Mouse (Mus musculus): ENCODE data around the gene Tmc8. TPM values are rescaled to one million over a fixed set of nuclear protein-coding genes. Genes with fewer than 3 reads are reported as not detected.

The Tmc8 gene
- polyA plus RNA-seq, 1 experiment from 2014 or later, result 5.4 TPM

DNA sequence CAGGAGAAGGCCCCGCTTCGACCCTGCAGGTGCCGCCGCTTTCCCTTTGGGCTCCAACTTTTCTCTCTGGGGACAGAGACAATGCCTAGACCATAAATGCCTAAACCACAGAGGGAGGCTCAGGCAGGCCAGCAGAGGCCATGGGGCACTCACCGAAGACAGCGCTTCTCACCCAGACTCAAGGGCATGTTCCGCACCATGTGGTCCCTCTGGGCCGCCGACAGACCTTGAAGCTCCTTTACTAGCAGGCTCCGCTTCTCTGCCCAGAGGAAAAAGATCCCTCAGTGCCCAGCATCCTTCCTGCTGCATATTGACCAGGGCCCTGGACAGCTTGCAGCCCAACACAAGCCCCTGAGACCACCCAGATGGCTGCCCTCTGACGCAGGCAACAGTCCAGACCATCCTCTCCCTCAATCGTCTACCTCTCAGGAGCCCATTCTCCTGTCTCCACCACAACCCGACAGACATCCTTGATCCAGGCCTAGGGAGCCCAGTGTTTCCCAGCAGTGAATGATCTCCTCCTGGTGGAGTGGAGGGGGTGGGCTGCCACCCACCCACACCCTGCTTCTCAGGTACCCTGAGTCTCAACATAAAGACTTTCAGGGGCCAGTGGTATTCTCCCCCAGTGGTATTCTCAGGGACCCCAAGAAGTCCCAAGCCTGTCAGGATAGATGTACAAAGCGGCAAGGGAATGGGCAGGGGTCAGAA is 5.6 kb upstream of the Tmc8 start:
- ATAC-seq (ENCODE audit: insufficient read depth, low FRiP score, low read depth), result no peak
- Histone ChIP-seq H3K4me2 (no peak overlapping the region), H3K4me1 (peaks cover 28% of the 10 kb centered on the region), H3K36me3 (0 out of 2 replicates have a peak, but pooled peaks cover 4% of the 10 kb centered on the region), H3K9me3 (no peaks in the 10 kb centered on the region), H3K27me3 (replicated peaks) (no peaks in the 10 kb centered on the region), H3K27ac (no peak overlapping the region), H3K9ac (no peak overlapping the region), H3K4me3 (replicated peaks) (no peak overlapping the region)
- WGBS, result 91% methylated on average over 14 of the region's 14 CpGs

DNA sequence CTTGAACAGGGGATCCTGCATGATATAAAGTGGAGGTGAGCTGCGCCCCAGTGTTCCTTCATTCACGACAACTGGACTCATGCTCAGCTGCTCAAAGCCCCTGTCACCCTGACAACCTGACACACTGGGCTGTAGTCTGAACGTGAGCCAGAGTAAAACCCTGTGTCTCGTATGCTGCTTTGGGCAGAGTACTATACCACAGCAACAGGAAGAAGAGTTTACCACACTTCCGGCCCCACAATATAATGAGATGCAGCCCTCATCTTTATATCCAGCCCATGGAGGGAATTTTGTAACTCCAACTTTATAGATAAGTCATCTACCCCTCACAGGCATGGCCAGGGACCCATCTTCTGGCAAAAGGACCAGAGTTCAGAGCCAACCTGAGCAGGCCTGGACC is 4.8 kb upstream of the Tmc8 start:
- 87% methylated on average over 5 of the region's 5 CpGs for WGBS

DNA sequence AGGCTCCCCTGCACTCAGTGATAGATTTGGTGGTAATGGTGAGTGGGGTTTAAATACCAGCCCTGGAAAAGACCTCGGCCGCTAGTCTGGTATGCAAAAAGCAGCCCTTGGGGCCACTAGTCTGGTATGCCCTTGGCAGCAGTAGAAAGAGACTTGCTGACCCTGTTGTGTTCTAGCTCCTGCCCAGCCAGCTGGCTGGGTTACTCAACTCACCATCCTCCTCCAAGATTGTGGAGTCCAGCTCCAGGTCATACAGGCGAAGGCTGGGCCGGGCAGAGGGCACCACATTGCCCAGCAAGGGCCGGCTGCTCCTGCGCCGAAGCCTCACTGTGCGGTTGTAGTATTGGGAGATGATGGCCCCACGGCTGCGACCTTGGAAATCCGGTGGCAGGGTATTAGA is 3.8 kb upstream of the Tmc8 start:
- 0 out of 2 replicates have a peak overlapping the region, but pooled peaks have one; percentile 80 for H3K4me2 ChIP-seq
- no peak for ATAC-seq (ENCODE audit: insufficient read depth, low FRiP score, low read depth)
- no peak overlapping the region for H3K27ac ChIP-seq
- no peaks in the 10 kb centered on the region for H3K9me3 ChIP-seq
- peaks cover 43% of the 10 kb centered on the region for H3K4me1 ChIP-seq
- 0 out of 2 replicates have a peak, but pooled peaks cover 4% of the 10 kb centered on the region for H3K36me3 ChIP-seq
- 93% methylated on average over 11 of the region's 11 CpGs for WGBS
- H3K4me3 ChIP-seq (replicated peaks), result no peak overlapping the region
- no peak overlapping the region for H3K9ac ChIP-seq
- no peaks in the 10 kb centered on the region for H3K27me3 ChIP-seq (replicated peaks)

More for the DNA sequence above, 4.8 kb upstream of the Tmc8 start:
- no peaks in the 10 kb centered on the region for H3K9me3 ChIP-seq
- no peak overlapping the region for H3K9ac ChIP-seq
- no peaks in the 10 kb centered on the region for H3K27me3 ChIP-seq (replicated peaks)
- 0 out of 2 replicates have a peak, but pooled peaks cover 4% of the 10 kb centered on the region for H3K36me3 ChIP-seq
- peaks cover 36% of the 10 kb centered on the region for H3K4me1 ChIP-seq
- ATAC-seq (ENCODE audit: insufficient read depth, low FRiP score, low read depth), result no peak
- H3K27ac ChIP-seq, result no peak overlapping the region
- no peak overlapping the region for H3K4me3 ChIP-seq (replicated peaks)
- H3K4me2 ChIP-seq, result no peak overlapping the region

DNA sequence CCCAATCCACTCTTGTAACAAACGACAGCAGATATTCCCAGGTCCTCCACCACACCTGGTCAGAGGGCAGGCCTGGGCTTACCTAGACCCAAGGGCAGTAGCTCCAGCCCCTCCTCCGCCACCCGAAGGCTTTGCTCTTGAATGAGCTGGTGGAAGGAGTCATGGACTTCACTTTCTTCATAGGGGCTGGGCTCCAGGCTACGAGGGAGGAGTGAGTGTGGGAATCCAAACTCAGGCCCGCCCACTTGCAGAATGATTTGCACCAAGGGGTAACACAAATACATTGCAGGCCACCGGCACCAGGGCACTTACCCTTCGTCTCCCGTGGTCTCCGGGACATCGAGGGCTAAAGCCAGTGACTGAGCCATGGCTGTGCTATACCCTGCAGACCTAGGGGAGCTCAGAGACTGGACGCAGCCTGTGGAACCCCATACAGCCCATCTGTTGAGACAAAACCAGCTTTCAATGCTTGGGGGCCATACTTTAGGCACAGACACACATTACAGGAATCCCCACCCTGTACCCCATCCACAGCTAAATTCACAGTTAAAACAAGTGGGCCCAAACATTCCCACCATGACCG is 2.9 kb upstream of the Tmc8 start:
- H3K9ac ChIP-seq, result peak overlapping the region; percentile 17; the same call in 1 of the 2 replicates
- H3K9me3 ChIP-seq, result no peaks in the 10 kb centered on the region
- H3K4me2 ChIP-seq, result peak overlapping the region; percentile 80
- WGBS, result 45% methylated on average over 12 of the region's 12 CpGs
- peak overlapping the region; percentile 94 for H3K27ac ChIP-seq
- peaks cover 48% of the 10 kb centered on the region for H3K4me1 ChIP-seq
- 0 out of 2 replicates have a peak, but pooled peaks cover 4% of the 10 kb centered on the region for H3K36me3 ChIP-seq
- peak overlapping the region; percentile 47 for H3K4me3 ChIP-seq (replicated peaks)
- no peak for ATAC-seq (ENCODE audit: insufficient read depth, low FRiP score, low read depth)
- H3K27me3 ChIP-seq (replicated peaks), result no peaks in the 10 kb centered on the region

DNA sequence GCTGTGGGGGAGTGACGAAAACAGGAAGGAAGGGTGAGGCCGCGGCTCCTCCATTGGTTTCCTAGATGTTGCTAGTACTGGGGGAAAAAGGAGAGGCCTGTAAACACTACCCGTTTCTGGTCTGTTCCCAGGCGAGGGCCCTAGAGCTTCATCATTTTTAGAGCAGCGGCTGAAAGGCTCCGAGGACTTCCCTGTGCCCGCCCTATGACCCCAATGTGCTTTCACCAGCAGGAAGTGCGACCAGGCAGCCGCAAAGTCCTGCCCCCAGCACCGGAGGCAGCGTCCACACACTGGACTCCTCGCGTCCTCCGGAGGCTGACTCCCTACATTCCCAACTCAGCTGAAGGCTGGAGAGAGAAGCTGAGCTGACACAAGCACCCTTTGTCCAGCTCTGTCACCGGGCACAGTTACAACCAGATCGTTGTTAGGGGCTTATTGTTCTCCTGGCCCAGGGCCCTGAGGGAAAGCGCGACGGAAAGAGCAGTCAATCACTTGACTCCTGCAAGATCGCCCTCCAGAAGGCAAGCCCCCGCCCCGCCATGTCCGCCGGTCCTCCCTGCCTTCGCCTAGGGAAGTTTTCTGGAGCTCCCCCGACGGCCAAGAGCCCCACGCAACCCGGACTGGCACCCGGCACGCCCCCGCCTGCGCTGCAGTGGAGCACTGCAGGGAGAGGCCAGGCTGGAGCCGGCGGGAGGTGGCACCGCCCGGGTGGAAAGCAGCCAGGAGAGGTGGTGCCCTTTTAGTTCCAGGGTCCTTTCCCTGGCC is 2.3 kb upstream of the Tmc8 start:
- Histone ChIP-seq H3K27me3 (replicated peaks) (no peaks in the 10 kb centered on the region), H3K4me3 (replicated peaks) (peak overlapping the region; percentile 47), H3K36me3 (0 out of 2 replicates have a peak, but pooled peaks cover 4% of the 10 kb centered on the region), H3K27ac (peak overlapping the region; percentile 94), H3K9me3 (no peaks in the 10 kb centered on the region), H3K4me1 (peaks cover 48% of the 10 kb centered on the region), H3K4me2 (peak overlapping the region; percentile 80), H3K9ac (peak overlapping the region; percentile 17)
- 4% methylated on average over 38 of the region's 38 CpGs for WGBS
- ATAC-seq (ENCODE audit: insufficient read depth, low FRiP score, low read depth), result no peak; the same call in 1 of the 2 replicates

DNA sequence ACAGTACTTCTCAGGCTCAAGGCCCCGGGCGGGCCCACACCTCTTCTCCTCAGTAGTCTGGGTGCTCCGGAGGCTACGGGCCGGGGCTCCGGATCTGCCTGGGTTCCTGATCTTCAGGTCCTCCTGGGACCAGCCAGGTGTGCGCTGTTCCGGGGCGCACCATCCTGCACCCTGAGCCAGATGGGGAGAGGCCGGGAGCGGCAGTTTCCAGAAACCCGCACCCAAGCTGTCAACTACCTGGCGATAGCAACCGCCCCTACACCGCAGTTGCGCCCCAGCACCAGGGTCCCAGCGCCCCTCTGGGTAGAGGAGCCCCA is 1.7 kb upstream of the Tmc8 start:
- peak overlapping the region; percentile 47 for H3K4me3 ChIP-seq (replicated peaks)
- no peaks in the 10 kb centered on the region for H3K36me3 ChIP-seq
- H3K4me1 ChIP-seq, result peaks cover 48% of the 10 kb centered on the region
- no peaks in the 10 kb centered on the region for H3K9me3 ChIP-seq
- peak overlapping the region; percentile 94 for H3K27ac ChIP-seq
- H3K9ac ChIP-seq, result peak overlapping the region; percentile 17
- peak overlapping the region; percentile 80 for H3K4me2 ChIP-seq
- H3K27me3 ChIP-seq (replicated peaks), result no peaks in the 10 kb centered on the region
- WGBS, result 3% methylated on average over 17 of the region's 17 CpGs
- ATAC-seq (ENCODE audit: insufficient read depth, low FRiP score, low read depth), result no peak

DNA sequence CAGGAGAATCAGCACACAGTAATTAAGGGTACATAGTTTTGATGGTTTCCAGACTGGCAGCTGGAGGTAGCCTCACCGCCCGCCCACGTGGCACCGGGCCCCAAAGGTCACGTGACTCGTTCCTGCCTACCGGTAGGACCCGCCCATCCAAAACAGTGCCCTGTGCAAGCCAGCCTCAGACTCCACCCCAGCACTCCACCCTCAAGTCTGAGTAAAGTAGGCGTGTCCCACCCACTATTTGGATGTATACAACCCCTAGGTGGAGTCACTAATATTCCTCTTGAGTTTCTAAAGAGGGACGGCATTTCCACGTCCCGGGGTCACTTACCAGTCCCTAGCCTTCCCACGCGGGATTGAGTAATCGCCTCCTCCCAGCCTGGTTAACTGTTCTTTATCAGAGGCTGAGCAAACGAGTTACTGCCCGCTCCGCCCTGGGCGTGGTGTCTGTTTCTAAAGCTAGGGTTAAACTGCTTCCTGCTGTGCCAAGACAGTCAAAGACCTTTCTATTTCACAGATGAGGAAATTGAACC is 1.2 kb upstream of the Tmc8 start:
- Histone ChIP-seq H3K4me2 (peak overlapping the region; percentile 80), H3K27me3 (replicated peaks) (no peaks in the 10 kb centered on the region), H3K9me3 (no peaks in the 10 kb centered on the region), H3K9ac (peak overlapping the region; percentile 17), H3K4me1 (peaks cover 48% of the 10 kb centered on the region), H3K27ac (peak overlapping the region; percentile 94), H3K4me3 (replicated peaks) (peak overlapping the region; percentile 47), H3K36me3 (no peaks in the 10 kb centered on the region)
- peak; percentile 83 for ATAC-seq (ENCODE audit: insufficient read depth, low FRiP score, low read depth)
- 2% methylated on average over 19 of the region's 19 CpGs for WGBS

DNA sequence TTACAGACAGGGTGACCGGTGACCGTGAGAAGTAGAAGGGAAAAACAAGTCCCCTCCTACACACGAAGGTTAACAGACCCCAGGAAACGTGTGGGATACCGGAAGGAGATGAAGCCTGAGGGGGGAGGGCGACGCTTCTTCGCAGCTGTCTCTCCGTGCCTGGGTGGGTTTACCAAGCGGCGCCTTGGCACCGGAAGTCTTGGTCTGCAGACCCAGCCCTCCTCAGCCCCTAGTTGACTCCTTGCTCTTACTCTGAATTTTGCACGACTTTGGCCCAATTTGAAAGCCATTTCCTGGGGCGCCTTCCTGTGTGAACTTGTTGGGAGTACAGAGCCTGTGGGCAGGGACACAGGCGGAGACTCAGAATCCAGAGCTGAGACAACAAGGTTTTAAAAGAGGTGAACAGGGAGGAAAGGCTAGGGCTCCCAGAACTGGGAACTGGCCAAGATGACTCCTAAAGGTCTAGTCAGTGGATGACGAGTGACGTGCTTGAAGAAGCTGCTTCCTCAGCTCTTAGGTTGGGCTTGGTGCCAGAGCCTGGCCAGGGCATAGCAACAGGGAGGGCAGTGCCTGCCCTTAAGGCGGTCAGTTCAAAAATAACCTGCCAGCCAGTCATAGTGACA is 566 bp upstream of the Tmc8 start:
- Histone ChIP-seq H3K9ac (no peak overlapping the region), H3K36me3 (no peaks in the 10 kb centered on the region), H3K4me2 (peak overlapping the region; percentile 80), H3K9me3 (no peaks in the 10 kb centered on the region), H3K27ac (peak overlapping the region; percentile 94), H3K4me3 (replicated peaks) (peak overlapping the region; percentile 47), H3K4me1 (peaks cover 51% of the 10 kb centered on the region), H3K27me3 (replicated peaks) (no peaks in the 10 kb centered on the region)
- WGBS, result 17% methylated on average over 18 of the region's 18 CpGs
- no peak for ATAC-seq (ENCODE audit: insufficient read depth, low FRiP score, low read depth)

DNA sequence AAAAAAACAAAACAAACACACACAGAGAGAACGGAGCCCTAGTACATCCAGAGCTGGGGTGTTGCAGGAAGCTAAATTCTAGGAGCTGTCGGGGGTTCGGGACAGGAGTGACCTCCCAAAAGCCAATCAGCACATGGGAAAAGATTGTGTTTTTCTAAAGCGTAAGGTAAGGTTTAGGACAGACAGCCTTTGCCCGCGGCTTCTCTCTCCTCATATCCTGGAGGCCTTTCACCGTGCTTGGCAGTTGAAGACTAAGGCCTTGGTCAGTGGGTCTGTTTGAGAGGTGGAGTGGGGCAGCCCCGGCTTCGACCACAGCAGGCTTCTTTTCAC is 794 bp downstream of the Tmc8 start:
- Histone ChIP-seq H3K4me2 (peak overlapping the region; percentile 66), H3K36me3 (no peaks in the 10 kb centered on the region), H3K27ac (peak overlapping the region; percentile 26; the same call in 1 of the 2 replicates), H3K9ac (0 out of 2 replicates have a peak overlapping the region, but pooled peaks have one; percentile 22), H3K27me3 (replicated peaks) (no peaks in the 10 kb centered on the region), H3K9me3 (no peaks in the 10 kb centered on the region), H3K4me1 (peaks cover 48% of the 10 kb centered on the region), H3K4me3 (replicated peaks) (peak overlapping the region; percentile 32)
- 50% methylated on average over 9 of the region's 9 CpGs for WGBS
- ATAC-seq (ENCODE audit: insufficient read depth, low FRiP score, low read depth), result no peak

DNA sequence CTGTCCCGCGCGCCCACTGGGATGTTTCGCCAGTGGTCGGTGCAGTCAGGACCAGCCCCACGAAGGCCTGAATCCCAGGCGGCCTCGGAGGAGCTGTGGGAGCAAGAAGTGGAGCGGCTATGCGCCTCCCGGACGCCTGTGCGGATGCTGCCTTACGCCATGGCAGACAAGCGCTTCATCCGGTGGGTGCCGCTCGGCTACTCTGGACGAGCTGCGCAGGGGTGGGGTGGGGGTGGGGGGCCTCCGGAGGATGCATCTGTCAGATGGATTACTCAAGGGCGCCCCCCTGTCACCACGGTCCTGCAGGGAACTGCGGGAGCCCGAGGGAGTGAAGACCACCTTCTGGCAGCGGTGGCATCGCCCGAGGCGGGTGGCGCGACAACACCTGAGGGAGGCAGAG is 1.2 kb downstream of the Tmc8 start:
- peak overlapping the region; percentile 32 for H3K4me3 ChIP-seq (replicated peaks)
- peak overlapping the region; percentile 66 for H3K4me2 ChIP-seq
- peak overlapping the region; percentile 26; the same call in 1 of the 2 replicates for H3K27ac ChIP-seq
- H3K9me3 ChIP-seq, result no peaks in the 10 kb centered on the region
- 6% methylated on average over 31 of the region's 31 CpGs for WGBS
- H3K36me3 ChIP-seq, result no peaks in the 10 kb centered on the region
- H3K4me1 ChIP-seq, result peaks cover 47% of the 10 kb centered on the region
- H3K9ac ChIP-seq, result 0 out of 2 replicates have a peak overlapping the region, but pooled peaks have one; percentile 22
- no peaks in the 10 kb centered on the region for H3K27me3 ChIP-seq (replicated peaks)
- no peak for ATAC-seq (ENCODE audit: insufficient read depth, low FRiP score, low read depth)

DNA sequence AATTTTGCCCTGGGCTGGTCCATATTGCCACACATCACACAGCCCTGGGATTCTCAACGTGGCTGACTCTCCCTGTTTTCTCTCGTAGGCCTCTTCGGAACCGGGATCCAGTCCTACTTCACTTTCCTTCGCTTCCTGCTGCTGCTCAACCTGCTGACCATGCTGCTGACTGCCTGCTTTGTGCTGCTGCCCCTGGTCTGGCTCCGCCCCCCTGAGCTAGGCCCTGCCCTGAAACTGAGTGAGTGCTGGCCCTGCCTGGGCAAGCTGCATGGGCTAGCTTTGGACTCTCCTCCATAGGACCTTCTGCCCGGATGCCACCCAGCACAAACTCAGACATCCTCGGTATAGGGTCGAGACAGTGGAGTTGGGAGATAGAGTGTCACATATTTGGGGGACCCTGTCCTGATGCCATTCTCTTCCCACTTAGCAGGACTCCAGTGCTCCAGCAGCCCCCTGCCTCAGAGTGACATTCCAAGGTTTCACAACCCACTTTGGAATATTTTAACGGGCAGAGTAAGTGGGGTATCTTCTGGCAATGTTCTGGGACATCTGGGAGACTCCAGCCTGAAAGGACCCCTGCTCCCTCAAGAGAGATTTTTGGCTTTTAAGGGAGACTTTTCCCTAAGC is 1.9 kb downstream of the Tmc8 start:
- 47% methylated on average over 10 of the region's 10 CpGs for WGBS
- peaks cover 42% of the 10 kb centered on the region for H3K4me1 ChIP-seq
- H3K27me3 ChIP-seq (replicated peaks), result no peaks in the 10 kb centered on the region
- peak overlapping the region; percentile 32 for H3K4me3 ChIP-seq (replicated peaks)
- H3K9me3 ChIP-seq, result no peaks in the 10 kb centered on the region
- peak overlapping the region; percentile 66 for H3K4me2 ChIP-seq
- H3K36me3 ChIP-seq, result no peaks in the 10 kb centered on the region
- no peak overlapping the region for H3K9ac ChIP-seq
- ATAC-seq (ENCODE audit: insufficient read depth, low FRiP score, low read depth), result no peak
- no peak overlapping the region; the same call in 1 of the 2 replicates for H3K27ac ChIP-seq

Data from stomach, embryonic 15.5 days (tissue).